Mouse (Mus musculus): ENCODE results near the gene Cacnb2. TPM values are rescaled to one million over a fixed set of nuclear protein-coding genes. Genes with fewer than 3 reads are reported as not detected.
"Not testable (repeated sequence)": the region's sequence is repeated elsewhere in the genome, so short reads cannot be mapped to it uniquely, and the experiment has no call there.

The Cacnb2 gene
- total RNA-seq, 2 experiments from 2014 or later = 0.32 to 0.81 TPM

DNA sequence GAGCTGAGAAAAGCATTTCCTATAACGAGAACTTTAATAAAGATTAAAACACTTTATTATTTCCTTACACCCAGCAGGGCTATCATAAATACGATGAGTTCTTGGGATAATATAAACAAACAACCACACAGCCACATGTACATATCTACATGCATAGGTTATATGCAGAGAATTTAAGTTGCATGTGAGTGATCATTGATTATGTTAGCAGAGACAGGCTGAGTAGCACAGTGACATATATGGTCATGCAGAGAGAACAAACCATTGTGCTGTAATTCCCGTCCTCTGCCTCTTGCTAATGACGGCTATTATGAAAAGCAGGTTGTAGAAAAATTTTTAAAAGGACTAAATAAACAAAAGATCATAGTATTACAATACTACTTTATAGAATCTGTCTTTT is 53.8 kb downstream of the Cacnb2 start:
- DNase-seq (ENCODE audit: low spot score) = no peak

DNA sequence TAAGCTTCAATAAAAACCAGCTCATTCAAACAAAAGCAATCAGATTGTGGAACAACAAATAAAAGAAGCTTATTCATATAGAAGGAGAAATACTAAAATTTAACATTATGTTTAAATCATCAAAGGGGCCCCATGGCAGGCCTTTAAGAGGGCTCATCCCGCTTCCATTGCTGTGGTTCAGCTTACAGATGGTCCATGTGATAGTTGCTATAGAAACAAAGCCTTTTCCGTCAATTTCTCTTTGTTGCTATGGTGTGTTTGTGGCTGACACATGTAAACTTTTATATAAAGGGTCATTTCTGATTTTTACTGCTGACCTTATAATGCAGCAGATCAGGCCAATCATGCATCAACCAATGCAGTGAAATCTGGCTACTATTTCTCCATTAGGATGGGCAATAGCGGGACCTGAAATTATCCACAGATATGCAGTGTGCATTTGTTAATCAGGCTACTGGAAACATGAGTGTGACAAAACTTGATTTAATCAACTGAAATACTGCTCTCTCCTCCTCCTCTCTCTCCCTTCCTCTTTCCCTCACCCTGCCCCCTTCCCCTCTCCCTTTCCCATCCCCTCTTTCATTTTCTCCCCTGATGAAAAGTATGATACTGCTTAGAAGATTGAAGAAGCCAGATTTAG is 54.4 kb downstream of the Cacnb2 start:
- no peak for DNase-seq (ENCODE audit: low spot score)

DNA sequence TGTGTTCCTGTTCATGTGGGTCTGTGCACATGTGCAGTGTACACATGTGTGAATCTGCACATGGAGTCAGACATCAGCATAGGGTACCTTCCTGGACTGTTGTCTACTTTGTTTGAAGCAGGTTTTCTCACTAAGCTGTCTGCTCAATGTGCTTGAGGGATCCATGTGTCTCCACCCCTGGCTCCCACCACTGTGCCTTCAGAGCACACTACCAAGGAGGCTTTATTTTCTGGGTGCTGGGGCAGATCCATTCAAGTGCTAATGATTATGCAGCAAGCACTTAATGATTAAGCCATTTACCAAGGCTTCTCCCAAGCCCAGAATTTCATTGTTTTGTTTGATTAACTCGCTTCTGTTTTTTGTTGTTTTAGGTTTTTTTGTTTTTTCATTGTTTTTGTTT is 62.3 kb downstream of the Cacnb2 start:
- DNase-seq (ENCODE audit: low spot score) = no peak

DNA sequence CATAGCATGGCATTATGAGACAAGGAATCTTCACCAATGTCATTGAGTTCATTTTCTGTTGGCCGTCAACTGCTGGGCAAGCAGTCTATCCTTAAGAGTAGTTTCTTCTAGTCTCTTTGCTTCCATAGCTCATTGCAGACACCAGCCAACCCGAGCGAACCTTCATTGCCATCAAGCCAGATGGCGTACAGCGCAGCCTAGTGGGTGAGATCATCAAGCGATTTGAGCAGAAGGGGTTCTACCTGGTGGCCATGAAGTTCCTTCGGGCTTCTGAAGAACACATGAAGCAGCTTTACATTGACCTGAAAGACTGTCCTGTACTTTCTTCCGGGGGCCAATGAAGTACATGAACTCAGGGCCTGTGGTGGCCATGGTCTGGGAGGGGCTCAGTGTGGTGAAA is 69.2 kb downstream of the Cacnb2 start:
- DNase-seq (ENCODE audit: low spot score) = no peak

DNA sequence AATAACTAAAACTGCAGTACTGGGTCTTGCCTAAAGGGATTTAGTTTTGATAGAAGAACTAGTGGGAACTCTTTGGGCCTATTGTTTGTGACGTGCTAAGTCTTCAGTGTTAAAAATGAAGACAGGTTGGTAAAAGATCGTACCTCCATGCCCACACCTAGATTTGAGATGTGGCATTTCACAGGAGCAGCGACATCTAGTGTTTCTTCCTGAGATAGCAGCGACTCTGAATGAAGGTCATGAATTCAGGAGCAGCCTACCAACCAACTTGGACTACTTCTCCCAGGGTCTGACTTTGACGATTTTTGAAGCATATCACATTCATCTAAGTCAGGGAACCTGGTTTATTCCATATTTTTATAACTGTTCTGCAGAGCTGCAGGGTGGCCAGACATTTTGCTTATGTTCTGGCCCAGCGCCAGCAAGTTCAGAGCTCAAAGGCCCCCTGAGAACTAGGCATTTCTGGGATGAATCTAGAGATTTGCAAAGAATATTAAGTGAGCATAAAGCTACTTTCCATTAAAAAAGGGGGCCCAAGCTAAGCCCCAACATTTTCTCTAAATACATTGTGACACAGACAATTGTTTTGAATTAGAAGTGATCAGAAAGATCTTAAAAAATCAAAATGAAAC is 74.1 kb downstream of the Cacnb2 start:
- DNase-seq (ENCODE audit: low spot score) = no peak

DNA sequence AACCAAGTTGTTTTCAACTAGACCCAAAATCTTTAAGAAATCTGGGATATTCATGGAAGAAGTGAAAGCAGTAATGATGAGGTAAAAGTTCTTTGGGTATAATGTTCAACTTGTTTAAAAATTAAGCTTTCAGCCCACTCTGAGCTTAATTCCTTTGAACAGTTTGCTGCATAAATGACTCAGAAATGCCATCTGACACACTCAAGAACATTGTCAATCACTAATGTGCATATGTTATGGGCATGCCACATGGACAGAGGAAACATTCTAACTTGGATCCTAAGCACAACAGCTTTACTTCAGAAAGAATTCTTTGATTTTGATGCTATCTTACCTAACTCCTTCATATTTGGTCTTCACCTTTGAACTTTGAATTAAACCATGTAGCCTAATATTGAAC is 81.3 kb downstream of the Cacnb2 start:
- no peak for DNase-seq (ENCODE audit: low spot score)

DNA sequence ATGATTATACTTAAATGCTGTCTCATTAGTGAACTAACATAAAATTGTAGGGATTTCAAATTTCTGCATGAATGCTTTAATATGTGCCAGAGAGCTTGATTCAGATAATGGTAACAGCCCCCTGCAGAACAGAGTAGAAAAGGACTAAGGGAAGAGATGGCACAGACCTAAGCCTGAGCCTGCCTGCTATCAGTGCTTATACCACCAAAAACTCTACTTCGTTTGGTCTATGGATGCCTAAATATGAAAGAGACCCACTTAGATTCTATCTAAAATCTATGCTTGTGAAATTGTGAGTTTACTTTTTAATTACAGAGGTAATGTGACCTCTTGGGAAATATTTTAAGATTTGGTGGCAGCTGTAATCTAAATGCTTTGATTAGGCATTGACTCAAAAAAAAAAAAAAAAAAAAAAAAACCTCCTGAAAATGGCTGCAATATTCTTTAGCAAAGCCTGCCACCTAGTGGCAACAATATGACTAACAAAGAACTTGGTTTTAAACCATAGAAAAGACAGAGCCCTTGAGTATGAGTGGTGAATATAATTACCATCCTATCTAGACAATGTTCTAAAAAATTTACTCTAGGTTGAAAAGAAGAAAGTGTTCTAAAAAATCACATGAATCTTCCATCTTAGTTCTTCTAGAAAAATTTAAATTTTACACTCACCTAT is 100.2 kb downstream of the Cacnb2 start:
- DNase-seq (ENCODE audit: low spot score) = peak; percentile 20

DNA sequence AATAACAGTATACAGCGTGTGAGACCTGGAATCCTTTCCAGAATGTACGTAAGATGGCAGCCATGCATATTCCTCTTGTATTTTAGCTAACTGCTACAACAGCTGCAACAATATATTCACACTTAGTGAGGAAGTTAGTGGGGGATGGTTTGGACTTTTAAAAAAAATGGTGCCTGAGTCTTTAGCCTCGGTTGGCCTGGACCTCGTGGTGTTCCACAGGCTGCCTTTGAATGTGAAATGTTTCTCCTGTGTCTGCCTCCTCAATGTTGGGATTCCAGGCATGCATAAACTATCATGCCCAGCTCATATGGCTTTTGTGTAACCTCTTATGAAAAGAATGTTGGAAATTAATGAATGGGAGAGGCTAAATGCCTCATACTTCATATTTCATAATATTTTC is 100.8 kb downstream of the Cacnb2 start:
- DNase-seq (ENCODE audit: low spot score) = no peak

DNA sequence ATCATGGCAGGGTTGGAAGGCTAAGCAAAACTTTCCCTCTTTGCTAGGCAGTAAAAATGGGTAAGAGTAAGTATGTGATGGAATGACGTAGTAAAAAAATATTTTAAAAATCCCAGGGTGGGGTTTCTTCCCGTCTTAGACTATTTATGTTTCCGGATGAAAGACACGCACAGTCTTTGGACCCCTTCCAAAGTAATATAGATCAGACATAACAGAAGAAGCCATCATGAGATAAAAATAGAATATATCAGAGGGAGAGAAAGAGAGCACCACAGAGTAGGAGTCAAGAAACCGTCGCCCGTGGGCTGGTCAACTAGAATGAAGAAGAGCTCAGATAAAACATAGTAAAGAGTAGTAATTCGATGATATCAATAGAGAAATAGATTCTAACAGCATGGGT is 107.4 kb downstream of the Cacnb2 start:
- DNase-seq (ENCODE audit: low spot score) = no peak

DNA sequence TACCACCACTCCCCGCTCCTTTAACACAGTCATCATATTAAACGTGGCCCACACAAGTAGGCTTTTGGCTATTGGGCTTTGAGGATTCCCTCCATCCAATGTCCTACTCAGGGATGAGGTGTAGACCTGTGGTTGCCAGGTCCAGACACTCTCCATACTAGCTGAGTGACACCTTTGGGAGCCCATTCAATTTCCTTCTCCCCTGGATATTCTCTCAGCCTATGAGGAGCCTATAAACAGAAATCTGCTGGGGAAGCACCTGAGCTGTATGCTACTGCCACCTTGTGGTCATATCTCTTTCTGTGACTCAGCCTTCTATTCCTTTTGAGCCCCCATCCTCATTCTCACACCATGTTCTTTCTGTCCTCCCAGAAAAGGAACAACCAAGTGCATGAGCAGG is 108.9 kb downstream of the Cacnb2 start:
- DNase-seq (ENCODE audit: low spot score) = peak; percentile 3

DNA sequence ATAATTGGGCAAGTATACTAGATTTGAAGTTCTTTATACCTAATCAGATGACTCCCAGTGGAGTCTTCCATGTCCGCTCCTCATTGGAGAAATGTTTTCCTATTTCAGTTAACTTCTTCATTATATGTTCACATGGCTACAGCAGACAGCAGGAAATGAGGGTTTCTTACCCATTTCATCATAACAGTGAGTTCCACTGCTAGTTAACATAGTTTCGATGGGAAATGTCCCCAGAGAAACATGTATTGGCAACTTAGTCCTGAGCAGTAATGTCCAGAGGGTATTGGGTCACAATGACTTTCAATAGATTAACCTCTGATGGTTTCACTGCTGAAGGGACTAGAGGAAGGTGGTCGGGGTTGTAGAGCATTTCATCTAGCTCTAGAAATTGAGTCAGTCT is 110.2 kb downstream of the Cacnb2 start:
- no peak for DNase-seq (ENCODE audit: low spot score)

DNA sequence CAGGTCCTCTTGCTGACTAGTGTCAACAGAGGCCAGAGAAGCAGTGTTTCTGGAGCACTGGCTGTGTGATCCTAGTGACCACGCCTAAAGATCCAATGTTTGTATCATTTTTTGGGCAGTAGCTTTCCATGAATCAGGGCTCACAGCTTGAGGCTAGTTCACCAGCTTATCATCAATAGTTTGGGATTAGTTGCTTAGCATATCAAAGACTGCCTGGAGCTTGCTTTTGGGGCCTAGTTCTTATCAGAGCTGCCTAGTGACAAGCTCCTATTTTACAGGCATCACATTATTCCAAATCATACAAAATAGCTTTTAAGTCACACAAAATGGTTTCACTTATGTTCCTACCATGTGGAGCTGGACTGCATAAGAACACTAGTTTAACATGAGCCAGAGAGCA is 113.8 kb downstream of the Cacnb2 start:
- DNase-seq (ENCODE audit: low spot score) = no peak

DNA sequence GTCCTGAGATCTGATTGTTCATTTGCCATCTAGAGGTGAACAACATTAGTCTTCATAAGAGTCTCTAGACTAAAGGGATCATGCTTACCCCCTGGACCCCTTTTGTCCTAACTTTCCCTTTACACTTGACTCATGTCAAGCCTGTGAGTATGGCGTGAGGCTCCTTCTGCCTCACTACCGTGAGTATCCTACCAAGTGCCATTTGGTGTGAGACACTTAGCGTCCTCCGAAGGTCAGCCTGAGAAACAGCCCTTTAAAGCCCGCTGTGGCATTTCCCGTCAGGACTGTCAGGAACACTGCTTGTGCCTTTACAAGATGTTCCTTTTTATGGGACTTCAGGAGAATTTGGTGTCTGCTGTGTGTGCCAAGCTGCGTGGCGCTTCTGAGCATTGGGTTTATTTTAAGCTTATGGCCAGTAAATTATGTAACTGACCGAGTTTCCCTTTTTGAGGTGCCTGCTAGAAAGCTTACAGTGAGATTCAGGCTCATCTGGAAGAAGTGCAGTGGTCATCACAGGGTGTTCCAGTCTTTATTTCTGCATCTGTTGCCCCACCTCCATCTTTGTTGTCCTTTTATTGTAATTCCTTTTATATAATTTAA is 116.3 kb downstream of the Cacnb2 start:
- DNase-seq (ENCODE audit: low spot score) = no peak

DNA sequence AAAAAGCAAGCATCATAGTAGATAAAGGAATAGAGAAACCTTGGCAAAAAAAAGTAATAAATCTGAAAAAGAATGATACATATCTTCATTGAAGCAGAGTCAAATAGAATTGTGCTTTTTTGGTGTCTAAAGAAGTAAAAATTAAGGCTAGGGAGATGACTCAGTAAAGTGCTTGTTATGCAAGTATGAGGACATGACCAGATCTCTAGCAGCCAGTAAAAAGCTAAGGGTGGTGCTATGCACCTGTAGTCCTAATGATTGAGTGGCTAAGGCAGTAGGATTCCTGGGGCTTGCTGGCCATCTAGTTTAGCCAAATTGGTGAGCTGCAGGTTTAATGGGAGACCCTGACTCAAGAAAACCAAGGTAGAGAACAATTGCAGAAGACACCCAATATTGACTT is 122.5 kb downstream of the Cacnb2 start:
- no peak for DNase-seq (ENCODE audit: low spot score)

DNA sequence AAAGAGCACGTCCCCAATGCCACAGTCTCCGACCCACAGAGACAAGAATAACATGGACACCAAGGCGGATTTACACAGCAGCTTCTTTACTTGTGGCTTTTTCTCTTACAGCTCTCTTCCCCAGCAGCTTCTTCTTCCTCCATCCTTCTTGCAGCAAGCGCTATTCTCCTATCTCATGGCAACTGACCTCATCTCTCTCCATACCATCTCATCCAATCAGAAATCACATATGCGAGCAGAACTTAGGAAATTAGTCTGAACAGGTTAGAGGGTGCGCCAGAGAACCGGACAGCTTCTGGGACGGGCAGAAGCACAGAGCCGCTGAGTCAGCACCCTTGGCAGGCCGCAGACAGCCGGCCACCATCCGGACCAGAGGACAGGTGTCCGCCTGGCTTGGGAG is 123.7 kb downstream of the Cacnb2 start:
- not testable (repeated sequence) for DNase-seq (ENCODE audit: low spot score)

DNA sequence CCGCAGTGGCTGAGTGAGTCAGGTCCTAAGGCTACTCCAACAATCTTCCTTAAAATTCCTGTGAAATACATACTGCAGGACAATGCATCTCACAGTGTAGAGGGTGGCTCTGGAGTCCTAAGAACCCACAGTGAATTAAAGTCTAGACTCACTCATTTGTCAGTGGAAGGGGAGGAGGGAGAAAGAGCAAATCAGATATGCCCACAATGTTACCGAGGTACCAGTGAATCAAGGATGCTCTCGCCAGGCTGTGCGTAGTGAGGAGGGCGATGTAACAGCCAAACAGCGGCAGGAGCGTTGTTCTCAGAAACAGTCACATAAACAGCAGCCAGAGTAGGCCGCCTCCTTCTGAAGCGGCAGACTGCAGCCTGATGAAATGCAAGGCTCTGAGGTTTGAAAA is 136.0 kb downstream of the Cacnb2 start:
- DNase-seq (ENCODE audit: low spot score) = no peak

DNA sequence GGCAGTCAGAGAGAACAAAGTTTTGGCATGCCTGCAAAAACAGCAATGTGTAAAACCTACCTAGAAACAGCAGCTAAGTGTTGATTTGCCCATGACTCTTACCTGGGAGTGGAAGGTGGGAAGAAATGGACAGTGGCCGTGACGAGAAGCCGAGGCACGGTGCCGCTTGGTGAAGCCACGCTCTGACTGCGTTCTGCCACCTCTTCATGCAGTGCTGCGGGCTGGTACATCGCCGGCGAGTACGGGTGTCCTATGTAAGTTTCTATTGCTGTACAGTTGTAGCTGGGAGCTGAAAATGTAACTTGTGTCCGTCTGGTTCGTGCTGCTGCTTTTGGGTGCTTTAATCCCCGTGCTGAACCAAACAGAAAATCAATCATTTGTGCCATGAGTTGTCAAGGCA is 136.6 kb downstream of the Cacnb2 start:
- no peak for DNase-seq (ENCODE audit: low spot score)

DNA sequence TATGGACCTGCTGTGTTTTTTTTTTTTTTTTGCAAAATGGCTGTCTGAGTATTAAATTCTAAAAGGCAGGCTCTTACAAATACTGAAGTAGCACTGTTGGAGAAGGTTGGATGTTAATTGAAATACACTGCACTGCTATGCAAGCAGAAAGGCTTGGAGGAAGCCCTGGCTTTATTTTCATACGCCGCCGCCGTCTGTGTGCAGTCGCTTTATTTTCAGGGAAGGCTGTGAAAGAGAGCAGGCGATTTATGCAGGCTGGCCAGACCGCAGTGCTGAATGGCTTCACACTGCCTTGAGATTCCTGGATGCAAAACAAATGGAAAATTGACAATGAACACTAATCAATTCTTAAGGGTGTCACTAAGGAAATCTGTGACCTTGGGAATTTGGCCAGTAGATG is 137.5 kb downstream of the Cacnb2 start:
- no peak for DNase-seq (ENCODE audit: low spot score)

DNA sequence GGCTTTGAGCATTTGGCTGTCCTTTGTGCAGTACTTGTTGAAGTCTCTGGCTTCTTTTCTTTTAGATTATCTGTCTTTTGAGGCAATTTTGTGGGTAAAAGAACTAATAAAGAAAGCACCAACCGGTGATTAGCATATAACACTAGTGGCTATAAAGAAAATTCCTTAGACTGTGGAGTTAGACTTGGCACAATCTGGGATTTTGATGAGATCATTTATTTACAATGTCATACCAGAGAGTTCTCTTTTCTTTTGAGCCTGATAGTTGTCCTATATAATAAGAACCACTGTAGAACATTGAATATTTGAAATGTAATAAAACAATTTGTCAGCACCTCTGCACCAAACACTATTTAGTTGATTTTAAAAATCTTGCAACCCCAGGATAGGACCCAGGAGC is 141.9 kb downstream of the Cacnb2 start:
- no peak for DNase-seq (ENCODE audit: low spot score)

DNA sequence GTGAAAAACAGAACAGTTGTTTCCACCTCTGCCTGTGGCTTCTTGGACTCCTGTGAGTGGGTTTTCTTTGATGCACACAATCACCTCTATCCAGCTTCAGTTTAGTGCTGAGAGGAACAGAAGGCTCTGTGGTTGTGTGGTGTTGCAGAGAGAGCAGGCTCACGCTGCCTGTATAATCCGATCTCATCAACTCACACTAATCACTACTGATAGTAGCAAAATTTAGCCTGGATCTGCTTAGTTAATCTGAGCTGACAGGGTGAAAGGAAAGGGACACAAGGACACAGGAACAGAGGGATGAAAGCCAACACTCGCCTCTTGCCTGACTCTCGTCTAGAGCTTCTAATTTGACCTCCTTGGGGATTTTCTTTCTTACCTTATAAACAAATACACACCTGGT is 160.0 kb downstream of the Cacnb2 start:
- no peak for DNase-seq (ENCODE audit: low spot score)

DNA sequence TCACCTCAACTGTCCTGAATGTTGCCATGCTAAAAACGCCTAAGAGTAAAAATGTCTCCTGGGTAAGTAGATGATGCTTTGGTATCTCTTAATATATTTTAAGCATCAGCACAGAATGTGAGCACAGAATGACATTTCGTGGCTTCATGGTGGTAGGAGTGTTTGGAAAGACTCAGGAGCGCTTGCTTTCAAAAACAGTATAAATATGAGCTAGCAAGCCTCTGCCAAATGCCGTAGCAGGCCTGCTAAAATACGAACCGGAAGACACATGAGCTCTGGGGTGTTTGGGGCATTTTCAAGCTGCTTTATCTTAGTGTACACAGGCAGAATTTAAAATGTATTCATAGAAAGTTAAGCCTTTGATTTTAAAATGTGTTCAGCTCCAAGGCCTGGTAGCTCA is 161.0 kb downstream of the Cacnb2 start:
- DNase-seq (ENCODE audit: low spot score) = no peak

DNA sequence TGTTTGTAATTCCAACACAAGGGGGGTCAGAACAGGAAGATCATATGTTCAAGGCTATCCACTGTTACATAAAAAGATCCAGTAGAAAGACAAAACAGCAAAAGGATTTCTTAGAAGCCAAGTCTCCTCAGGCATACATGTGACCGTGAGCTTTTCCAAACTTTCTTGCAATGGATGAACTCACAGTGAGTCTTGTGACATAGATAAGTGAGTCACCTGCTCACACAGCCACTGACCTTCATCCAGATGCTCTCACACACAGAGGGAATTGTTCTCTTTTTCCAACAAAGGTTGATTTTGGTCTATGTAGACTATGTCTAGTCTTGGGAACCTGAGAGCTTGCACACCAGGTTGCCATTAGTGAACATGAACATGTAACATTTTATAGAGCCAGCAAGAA is 166.6 kb downstream of the Cacnb2 start:
- DNase-seq (ENCODE audit: low spot score) = no peak

DNA sequence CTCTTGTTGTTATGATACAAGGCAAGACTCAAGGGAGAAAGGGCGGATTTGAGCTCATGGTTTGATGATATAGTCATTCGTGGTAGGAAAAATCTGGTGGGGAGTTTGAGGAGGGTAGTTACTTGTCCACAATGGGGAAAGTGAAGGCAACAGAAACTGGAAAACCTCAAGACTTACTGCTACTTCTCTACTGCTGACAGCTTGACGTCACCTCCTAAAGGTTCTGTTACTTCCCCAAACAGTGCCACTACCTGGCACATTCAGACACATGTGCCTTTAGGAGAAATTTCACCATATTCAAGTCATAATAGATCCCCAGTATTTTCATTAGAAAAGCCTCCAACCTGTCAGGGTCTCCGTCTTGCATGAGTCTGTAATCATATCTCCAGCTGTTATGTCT is 167.7 kb downstream of the Cacnb2 start:
- DNase-seq (ENCODE audit: low spot score) = no peak
